Mouse (Mus musculus): ENCODE measurements around the gene Gpat2. TPM values are rescaled to one million over a fixed set of nuclear protein-coding genes. Genes with fewer than 3 reads are reported as not detected.

Gpat2 gene
- 0.32 and 0.34 TPM in 2 replicates for polyA plus RNA-seq (2012; rRNA removed)

DNA sequence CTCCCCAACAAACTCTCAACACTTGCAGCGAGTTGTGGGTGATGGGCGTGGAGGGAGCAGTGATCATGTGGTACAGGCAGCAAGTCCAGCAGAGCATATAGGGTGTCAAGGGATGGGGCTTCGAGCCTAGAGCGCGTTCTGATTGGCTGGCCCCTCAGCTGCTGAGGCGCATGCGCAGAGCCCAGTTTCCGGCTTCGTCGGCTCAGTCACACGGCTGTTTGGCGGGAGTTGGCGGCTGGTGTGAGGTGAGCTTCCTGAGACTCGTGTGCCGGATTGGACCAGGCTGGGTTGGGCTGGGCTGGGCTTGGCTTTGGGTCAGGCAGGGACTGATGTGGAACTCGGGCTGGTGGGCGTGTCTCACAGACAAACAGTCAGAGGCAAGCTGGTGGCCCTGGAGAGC, at the start of gene Gpat2:
Gene Gpat2, plus strand, starts transcription at position 223 of the 400 bp plus-strand sequence.
- TF ChIP-seq CTCF (IDR thresholded peaks at IDR 0.05; ENCODE audit: extremely low read depth, insufficient read depth, insufficient read length, insufficient replicate concordance) (no peak), POLR2A (IDR thresholded peaks at IDR 0.05; ENCODE audit: low read depth, low read length) (no peak)
- H3K27ac ChIP-seq (ENCODE audit: insufficient read depth, low read length) = no peak within 1 kb of the TSS
- WGBS = 88% methylated on average over 17 of the region's 17 CpGs
- no peak for DNase-seq (ENCODE audit: low read depth in 1 of 2, low spot score in 2 of 2)
- no peaks in the 10 kb centered on the region for H3K36me3 ChIP-seq (ENCODE audit: control insufficient read depth, insufficient read depth, low read length)
- H3K4me1 ChIP-seq (ENCODE audit: control insufficient read depth, insufficient read depth, insufficient read length) = no peaks in the 10 kb centered on the region
- H3K4me3 ChIP-seq (ENCODE audit: extremely low read depth, insufficient read depth, insufficient read length) = no peak within 1 kb of the TSS
- H3K27me3 ChIP-seq (ENCODE audit: control insufficient read depth, insufficient read depth, low read length) = no peaks in the 10 kb centered on the region

DNA sequence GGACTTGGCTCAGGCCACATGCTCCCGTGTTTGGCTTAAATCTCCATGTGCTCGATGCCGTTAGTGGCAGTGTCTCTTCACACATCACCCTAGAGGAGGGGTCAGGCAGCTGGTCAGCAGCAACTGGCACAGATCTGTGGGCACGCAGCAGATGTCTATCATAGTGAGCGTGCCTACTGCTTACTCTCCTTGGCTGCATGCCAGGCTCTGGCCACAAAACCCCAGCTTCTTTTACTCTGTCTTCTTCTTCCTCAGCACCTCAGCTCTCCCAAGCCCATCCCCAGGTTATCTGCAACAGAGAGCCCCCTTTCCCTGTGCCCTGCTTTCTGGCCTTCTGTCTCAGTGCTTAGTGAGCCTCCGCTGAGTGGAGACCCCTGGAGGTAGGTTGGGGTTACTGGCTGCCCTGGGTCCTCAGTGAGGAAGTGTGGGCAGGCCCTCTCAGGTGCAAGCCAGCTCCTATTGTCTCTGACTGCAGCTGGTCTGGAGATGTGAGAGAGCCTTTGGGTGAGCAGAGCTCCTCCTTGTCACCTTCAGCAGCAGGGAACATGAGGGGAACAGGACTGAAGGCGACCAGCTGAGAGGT, 49.1 kb upstream of the Gpat2 start:
- no peaks in the 10 kb centered on the region for H3K4me1 ChIP-seq (ENCODE audit: control insufficient read depth, insufficient read depth, insufficient read length)
- no peak overlapping the region for H3K4me3 ChIP-seq (ENCODE audit: extremely low read depth, insufficient read depth, insufficient read length)
- 28% methylated on average over 7 of the region's 7 CpGs for WGBS

DNA sequence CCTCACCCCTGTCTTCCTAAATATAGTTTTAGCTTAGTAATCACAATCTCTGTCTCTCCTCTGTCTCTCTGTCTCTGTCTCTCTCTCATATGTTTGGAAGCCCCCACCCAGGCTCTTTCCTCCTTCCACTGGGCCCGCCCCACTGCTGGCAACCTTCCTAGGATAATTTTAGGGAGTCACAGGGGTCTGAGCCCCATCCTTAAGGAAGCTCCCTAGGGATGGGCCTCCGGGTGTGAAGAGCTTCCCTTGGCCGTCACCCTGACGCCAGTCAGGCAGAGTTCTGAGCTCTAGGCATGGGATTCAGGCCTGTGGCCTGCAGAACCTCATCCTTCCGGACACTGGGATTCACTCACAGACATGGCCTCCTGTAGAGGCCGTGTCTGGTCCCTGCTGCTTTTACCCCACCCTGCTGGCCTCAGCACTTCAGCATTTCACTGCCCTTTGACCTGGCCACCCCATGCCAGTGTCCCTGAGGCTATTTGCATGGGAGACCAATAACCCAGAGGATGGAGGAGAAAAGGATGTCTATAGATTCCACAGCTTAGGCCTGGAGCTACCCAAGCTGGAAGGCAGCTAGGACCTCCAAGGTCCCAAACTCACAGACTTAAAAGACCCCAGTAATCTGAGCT, 48.5 kb upstream of the Gpat2 start:
- no peak for TF ChIP-seq CTCF (IDR thresholded peaks at IDR 0.05; ENCODE audit: extremely low read depth, insufficient read depth, insufficient read length, insufficient replicate concordance)
- TF ChIP-seq POLR2A (IDR thresholded peaks at IDR 0.05; ENCODE audit: low read depth, low read length) = no peak
- Histone ChIP-seq H3K27ac (ENCODE audit: insufficient read depth, low read length) (no peak overlapping the region), H3K4me3 (ENCODE audit: extremely low read depth, insufficient read depth, insufficient read length) (no peak overlapping the region), H3K36me3 (ENCODE audit: control insufficient read depth, insufficient read depth, low read length) (no peaks in the 10 kb centered on the region), H3K4me1 (ENCODE audit: control insufficient read depth, insufficient read depth, insufficient read length) (no peaks in the 10 kb centered on the region), H3K27me3 (ENCODE audit: control insufficient read depth, insufficient read depth, low read length) (no peaks in the 10 kb centered on the region)
- no peak for DNase-seq (ENCODE audit: low read depth in 1 of 2, low spot score in 2 of 2)
- WGBS = 79% methylated on average over 6 of the region's 6 CpGs

More for the DNA sequence above, 49.1 kb upstream of the Gpat2 start:
- Histone ChIP-seq H3K27ac (ENCODE audit: insufficient read depth, low read length) (no peak overlapping the region), H3K36me3 (ENCODE audit: control insufficient read depth, insufficient read depth, low read length) (no peaks in the 10 kb centered on the region), H3K27me3 (ENCODE audit: control insufficient read depth, insufficient read depth, low read length) (no peaks in the 10 kb centered on the region)
- DNase-seq (ENCODE audit: low read depth in 1 of 2, low spot score in 2 of 2) = peak in 1 of 2 experiments; percentile 29
- TF ChIP-seq POLR2A (IDR thresholded peaks at IDR 0.05; ENCODE audit: low read depth, low read length) = no peak
- TF ChIP-seq CTCF (IDR thresholded peaks at IDR 0.05; ENCODE audit: extremely low read depth, insufficient read depth, insufficient read length, insufficient replicate concordance) = no peak

DNA sequence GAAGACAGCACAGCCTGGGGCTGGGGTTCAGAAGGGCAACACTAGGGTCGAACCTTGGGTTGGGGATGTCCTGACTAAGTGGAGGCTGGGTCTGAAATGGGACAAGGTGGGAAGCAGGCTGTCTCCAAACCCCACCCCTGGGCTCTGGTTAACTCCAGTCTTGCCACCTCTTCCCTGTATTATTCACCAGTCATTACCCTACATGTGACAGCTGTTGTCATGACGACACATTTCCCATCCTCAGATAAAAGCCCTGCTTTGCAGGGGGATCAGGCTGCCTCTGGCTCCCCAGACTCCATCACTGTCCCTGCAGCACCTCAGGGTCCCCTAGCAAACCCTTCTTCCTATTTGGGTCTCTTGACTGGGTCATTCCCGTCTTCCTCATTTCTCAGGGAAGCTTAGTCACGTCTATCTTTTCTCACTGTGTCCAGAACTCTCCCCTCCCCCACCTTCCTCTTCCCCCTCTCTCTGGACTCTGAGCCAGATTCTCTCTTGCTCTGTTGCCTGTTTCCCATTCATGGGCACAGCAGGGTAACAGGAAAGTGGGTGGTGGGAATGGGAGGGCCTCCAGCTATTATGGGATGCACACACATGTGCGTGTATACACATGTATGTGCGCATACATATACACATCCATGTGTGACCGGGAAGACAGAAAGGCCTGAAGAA, 46.9 kb upstream of the Gpat2 start:
- DNase-seq (ENCODE audit: low read depth in 1 of 2, low spot score in 2 of 2) = no peak
- WGBS = 61% methylated on average over 7 of the region's 7 CpGs
- Histone ChIP-seq H3K4me3 (ENCODE audit: extremely low read depth, insufficient read depth, insufficient read length) (no peak overlapping the region), H3K4me1 (ENCODE audit: control insufficient read depth, insufficient read depth, insufficient read length) (no peaks in the 10 kb centered on the region), H3K27ac (ENCODE audit: insufficient read depth, low read length) (no peak overlapping the region), H3K27me3 (ENCODE audit: control insufficient read depth, insufficient read depth, low read length) (no peaks in the 10 kb centered on the region), H3K36me3 (ENCODE audit: control insufficient read depth, insufficient read depth, low read length) (no peaks in the 10 kb centered on the region)
- TF ChIP-seq POLR2A (IDR thresholded peaks at IDR 0.05; ENCODE audit: low read depth, low read length) (no peak), CTCF (IDR thresholded peaks at IDR 0.05; ENCODE audit: extremely low read depth, insufficient read depth, insufficient read length, insufficient replicate concordance) (no peak)

DNA sequence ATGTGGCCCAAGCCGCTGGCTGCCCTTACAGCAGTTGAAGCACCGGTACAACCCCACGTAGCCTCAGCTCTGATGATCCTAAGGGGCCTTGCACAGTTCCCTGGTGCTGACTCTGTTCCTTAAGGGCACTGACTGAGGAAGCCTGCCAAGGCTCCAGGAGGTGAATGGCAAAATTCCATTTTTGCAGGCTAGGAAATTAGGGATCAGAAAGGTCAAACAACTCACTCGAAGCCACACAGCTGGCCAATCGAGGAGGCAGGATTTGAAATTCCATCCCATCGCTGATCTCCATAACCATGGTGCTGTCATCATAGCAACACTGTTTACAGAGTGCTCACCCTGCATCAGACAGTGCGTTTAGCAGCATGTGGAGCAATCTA, 46.4 kb upstream of the Gpat2 start:
- Histone ChIP-seq H3K27me3 (ENCODE audit: control insufficient read depth, insufficient read depth, low read length) (no peaks in the 10 kb centered on the region), H3K36me3 (ENCODE audit: control insufficient read depth, insufficient read depth, low read length) (no peaks in the 10 kb centered on the region), H3K27ac (ENCODE audit: insufficient read depth, low read length) (no peak overlapping the region), H3K4me3 (ENCODE audit: extremely low read depth, insufficient read depth, insufficient read length) (no peak overlapping the region), H3K4me1 (ENCODE audit: control insufficient read depth, insufficient read depth, insufficient read length) (no peaks in the 10 kb centered on the region)
- WGBS = 80% methylated on average over 7 of the region's 7 CpGs
- no peak for TF ChIP-seq CTCF (IDR thresholded peaks at IDR 0.05; ENCODE audit: extremely low read depth, insufficient read depth, insufficient read length, insufficient replicate concordance)
- no peak for TF ChIP-seq POLR2A (IDR thresholded peaks at IDR 0.05; ENCODE audit: low read depth, low read length)
- DNase-seq (ENCODE audit: low read depth in 1 of 2, low spot score in 2 of 2) = no peak

DNA sequence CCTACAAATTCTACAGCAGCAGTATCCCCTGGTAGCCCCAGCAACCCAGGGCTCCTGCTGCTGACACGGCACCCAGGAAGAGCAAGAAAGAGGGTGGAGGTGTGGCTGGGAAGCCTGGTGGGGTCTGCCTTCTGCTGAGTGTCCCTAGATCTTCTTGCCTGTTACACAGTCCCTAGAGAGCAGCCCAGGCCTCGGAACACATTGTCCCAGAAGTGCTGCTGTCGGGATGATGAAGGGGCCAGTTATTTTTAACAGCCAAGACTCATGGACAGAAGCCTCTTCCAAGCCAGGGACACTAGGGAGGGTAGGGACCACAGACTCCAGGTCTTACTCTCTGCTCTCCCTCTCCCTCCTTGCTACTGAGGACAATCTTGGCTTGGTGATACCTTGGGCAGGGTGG, 45.7 kb upstream of the Gpat2 start:
- DNase-seq (ENCODE audit: low read depth in 1 of 2, low spot score in 2 of 2) = no peak
- 80% methylated on average over 3 of the region's 3 CpGs for WGBS
- Histone ChIP-seq H3K4me1 (ENCODE audit: control insufficient read depth, insufficient read depth, insufficient read length) (no peaks in the 10 kb centered on the region), H3K36me3 (ENCODE audit: control insufficient read depth, insufficient read depth, low read length) (no peaks in the 10 kb centered on the region), H3K27me3 (ENCODE audit: control insufficient read depth, insufficient read depth, low read length) (no peaks in the 10 kb centered on the region), H3K27ac (ENCODE audit: insufficient read depth, low read length) (no peak overlapping the region), H3K4me3 (ENCODE audit: extremely low read depth, insufficient read depth, insufficient read length) (no peak overlapping the region)
- TF ChIP-seq POLR2A (IDR thresholded peaks at IDR 0.05; ENCODE audit: low read depth, low read length) (no peak), CTCF (IDR thresholded peaks at IDR 0.05; ENCODE audit: extremely low read depth, insufficient read depth, insufficient read length, insufficient replicate concordance) (no peak)

DNA sequence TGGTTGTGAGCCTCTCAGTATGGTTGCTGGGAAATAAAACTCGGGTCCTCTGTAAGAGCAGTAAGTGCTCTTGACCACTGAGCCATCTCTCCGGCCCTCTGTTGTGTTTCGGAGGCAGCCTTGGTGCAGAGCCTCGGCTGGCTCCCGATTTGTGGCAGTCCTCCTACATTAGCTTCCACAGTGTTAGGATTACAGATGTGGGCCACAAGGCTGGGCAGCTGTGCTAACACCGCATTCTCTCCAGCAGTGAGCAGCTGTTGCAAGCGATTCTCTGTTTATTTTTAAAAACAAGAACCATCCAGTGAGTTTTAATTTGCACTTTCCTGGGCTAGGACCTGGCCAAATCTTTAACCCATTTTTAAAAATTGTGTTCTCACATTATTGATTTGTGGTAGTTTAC, 41.1 kb upstream of the Gpat2 start:
- Histone ChIP-seq H3K36me3 (ENCODE audit: control insufficient read depth, insufficient read depth, low read length) (no peaks in the 10 kb centered on the region), H3K4me1 (ENCODE audit: control insufficient read depth, insufficient read depth, insufficient read length) (no peaks in the 10 kb centered on the region), H3K4me3 (ENCODE audit: extremely low read depth, insufficient read depth, insufficient read length) (no peak overlapping the region), H3K27ac (ENCODE audit: insufficient read depth, low read length) (no peak overlapping the region), H3K27me3 (ENCODE audit: control insufficient read depth, insufficient read depth, low read length) (no peaks in the 10 kb centered on the region)
- TF ChIP-seq CTCF (IDR thresholded peaks at IDR 0.05; ENCODE audit: extremely low read depth, insufficient read depth, insufficient read length, insufficient replicate concordance) = no peak
- TF ChIP-seq POLR2A (IDR thresholded peaks at IDR 0.05; ENCODE audit: low read depth, low read length) = no peak
- DNase-seq (ENCODE audit: low read depth in 1 of 2, low spot score in 2 of 2) = no peak
- WGBS = 83% methylated on average over 7 of the region's 7 CpGs

All from spleen, adult 2 months (tissue).